Mouse (Mus musculus): ENCODE results near the gene Ntn5.

- TF ChIP-seq CTCF (IDR thresholded peaks at IDR 0.05; ENCODE audit: insufficient read depth, low read length) = no peak
- TF ChIP-seq POLR2A (IDR thresholded peaks at IDR 0.05; ENCODE audit: borderline replicate concordance, extremely low read depth, low read depth, low read length) = no peak
Observed at GRCm38 (mm10) chr7:45723301-45723700, 39.5 kb downstream of the Ntn5 start.
